Mouse (Mus musculus) CD4-positive, CD25-positive, alpha-beta regulatory T cell, adult 2 months (primary cell): ENCODE results near the gene Ribc2.

ENCODE experiments used
- DNase-seq: peaks from one replicate; pipeline ENCODE4 v3.0.0-alpha.2; 2012; ENCODE audit warnings: low read depth, low spot score

Gene Ribc2

GRCm38 (mm10) chr15:85179528-85180180 lies 47.8 kb downstream of the Ribc2 start:
- no peak for DNase-seq

DNA sequence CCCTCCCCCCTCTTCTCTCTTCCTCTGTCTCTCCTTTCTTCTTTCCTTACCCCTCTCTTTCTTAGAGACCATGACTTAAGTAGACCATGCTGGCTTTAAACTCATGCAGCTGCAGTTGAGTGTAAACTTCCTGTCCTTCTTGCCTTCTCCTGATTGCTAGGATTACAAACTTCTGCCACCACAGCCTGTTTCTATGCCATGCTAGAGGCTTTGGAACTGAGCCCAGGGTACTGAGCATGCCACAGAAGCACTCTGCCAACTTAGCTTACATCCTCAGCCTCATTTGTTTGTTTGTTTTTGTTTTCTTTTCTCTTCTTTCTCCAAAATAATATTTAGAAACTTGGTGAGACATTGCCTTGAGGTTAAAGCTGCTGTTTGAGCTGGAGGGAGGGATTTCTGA lies 48.5 kb downstream of the Ribc2 start:
- DNase-seq: no peak

- DNase-seq: no peak
These were observed 50.2 kb downstream of the Ribc2 start for GRCm38 (mm10) chr15:85182063-85182462.

- no peak for DNase-seq
These were observed 55.0 kb downstream of the Ribc2 start for GRCm38 (mm10) chr15:85186916-85187315.

GRCm38 (mm10) chr15:85188167-85188778 lies 56.4 kb downstream of the Ribc2 start:
- DNase-seq: no peak
